8 mouse cellular contexts compared by ENCODE assay signal in the genomic region with DNA sequence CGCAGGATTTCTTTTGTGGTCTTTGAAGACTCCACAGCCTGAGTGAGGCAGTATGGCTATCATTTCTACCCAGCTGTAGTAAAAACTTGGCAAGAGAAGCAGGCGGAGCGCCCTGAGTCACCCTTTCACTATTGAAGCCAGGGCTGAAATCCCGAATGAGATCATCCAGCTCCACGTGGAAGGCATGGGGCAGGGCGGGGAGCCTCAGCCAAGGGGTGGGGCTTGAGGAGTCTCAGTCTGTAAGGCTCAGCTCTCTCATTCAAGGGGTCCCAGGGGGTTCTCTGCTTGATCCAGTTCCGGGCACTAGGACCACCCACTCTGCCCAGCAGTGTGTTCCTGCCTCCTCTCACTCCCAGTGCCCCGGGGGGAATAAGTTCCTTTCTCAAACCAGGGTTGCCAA. TPM values are rescaled to one million over a fixed set of nuclear protein-coding genes. Genes with fewer than 3 reads are reported as not detected.
DNase-seq lines count a peak whose midpoint lies in the region; ATAC-seq and TF ChIP-seq lines count a peak whose summit lies in the region.

No protein-coding gene starts in this region.

- H3K9me3 ChIP-seq in hindbrain, embryonic 15.5 days: no peaks in the 10 kb centered on the region
- H3K9me3 ChIP-seq in lung, postnatal 0 days (ENCODE audit: low read length): no peaks in the 10 kb centered on the region

- DNase-seq in adrenal gland, adult 2 months: peak; percentile 96
- peak; percentile 93 for DNase-seq in embryo, embryonic 10.5 days (ENCODE audit: low spot score)
- DNase-seq in gastrocnemius, postnatal 10 days: peak; percentile 85
- peak; percentile 74 to 80 for DNase-seq in layer of hippocampus, postnatal 36 days
- DNase-seq in lung, postnatal 0 days (ENCODE audit: low spot score): peak; percentile 97
- DNase-seq in retina, embryonic 14.5 days (ENCODE audit: low spot score): peak; percentile 92
- no peak for DNase-seq in spleen, postnatal 14 days (ENCODE audit: low spot score in 2 of 2)

- 2% methylated on average over 8 of the region's 8 CpGs for WGBS in hindbrain, embryonic 15.5 days
- 1% methylated on average over 8 of the region's 8 CpGs for WGBS in lung, postnatal 0 days

- peak overlapping the region; percentile 100 for H3K4me2 ChIP-seq in hindbrain, embryonic 15.5 days
- H3K4me2 ChIP-seq in lung, postnatal 0 days (replicated peaks; ENCODE audit: low read depth, low read length): peak overlapping the region; percentile 78

- H3K36me3 ChIP-seq in hindbrain, embryonic 15.5 days: peaks cover 14% of the 10 kb centered on the region; the same call in 1 of the 2 replicates
- peaks cover 28% of the 10 kb centered on the region for H3K36me3 ChIP-seq in lung, postnatal 0 days (ENCODE audit: insufficient read depth, low read length)

- peak overlapping the region; percentile 63 for H3K9ac ChIP-seq in hindbrain, embryonic 15.5 days
- peak overlapping the region; percentile 89 for H3K9ac ChIP-seq in lung, postnatal 0 days (replicated peaks; ENCODE audit: low read depth)

- peak overlapping the region; percentile 79 for H3K27ac ChIP-seq in hindbrain, embryonic 15.5 days (replicated peaks)
- peak overlapping the region; percentile 90 for H3K27ac ChIP-seq in lung, postnatal 0 days (ENCODE audit: low read length)

- peak overlapping the region; percentile 54 for H3K4me3 ChIP-seq in hindbrain, embryonic 15.5 days
- peak overlapping the region; percentile 80 for H3K4me3 ChIP-seq in lung, postnatal 0 days (ENCODE audit: low read depth, low read length)

- H3K27me3 ChIP-seq in hindbrain, embryonic 15.5 days: peaks cover 11% of the 10 kb centered on the region; the same call in 1 of the 2 replicates
- no peaks in the 10 kb centered on the region for H3K27me3 ChIP-seq in lung, postnatal 0 days (replicated peaks; ENCODE audit: insufficient read depth, low read length)

- TF ChIP-seq EP300 in lung, postnatal 0 days (IDR thresholded peaks at IDR 0.05): peak; percentile 59; the same call in 1 of the 2 replicates

- ATAC-seq in hindbrain, embryonic 15.5 days (ENCODE audit: low FRiP score, low read depth): peak; percentile 84
- peak; percentile 78 for ATAC-seq in lung, postnatal 0 days

- TF ChIP-seq CTCF in lung, postnatal 0 days (IDR thresholded peaks at IDR 0.05): no peak

- peaks cover 30% of the 10 kb centered on the region for H3K4me1 ChIP-seq in hindbrain, embryonic 15.5 days (replicated peaks)
- H3K4me1 ChIP-seq in lung, postnatal 0 days (ENCODE audit: insufficient read depth, low read depth, low read length): peaks cover 3% of the 10 kb centered on the region; the same call in 1 of the 2 replicates

RNA-seq across cellular contexts. Expression of gene Adamts1, which starts 2.2 kb away (rescaled TPM):
- 10 to 100 TPM; 18.0 to 30.2 TPM for total RNA-seq in adrenal gland, adult 2 months (2021)
- 14.8 and 18.0 TPM in 2 replicates for polyA plus RNA-seq in adrenal gland, adult 2 months (2012; rRNA removed)
- total RNA-seq in gastrocnemius, postnatal 10 days (2021): 10 to 100 TPM; 15.4 to 19.9 TPM
- 11.4 and 13.9 TPM in 2 replicates for polyA plus RNA-seq in hindbrain, embryonic 15.5 days (2015; fragmentation: Nextera tagmentation; extraction: Ambion mirVana)
- total RNA-seq in layer of hippocampus, postnatal 36 days (2021): 10 to 100 TPM; 27.8 to 35.9 TPM
- 59.1 and 59.7 TPM in 2 replicates for polyA plus RNA-seq in lung, postnatal 0 days (2015; fragmentation: Nextera tagmentation; extraction: Ambion mirVana)

Comparison
In these comparisons a context has a peak if more than half of its experiments do, and no peak if none do; other contexts are left out.
1. DNase-seq: peak in adrenal gland, adult 2 months (single experiment), embryo, embryonic 10.5 days (single experiment), gastrocnemius, postnatal 10 days (single experiment), layer of hippocampus, postnatal 36 days (2 of 2), lung, postnatal 0 days (single experiment) and retina, embryonic 14.5 days (single experiment); none in spleen, postnatal 14 days (0 of 2).